ENCODE assay signal across 8 mouse cellular contexts in genomic region chr8:120288122-120288908, GRCm38 (mm10).
A peak's percentile ranks its signal among the peaks of the same experiment; 100 is the strongest.
DNase-seq lines count a peak whose midpoint lies in the region; ATAC-seq and TF ChIP-seq lines count a peak whose summit lies in the region.

No protein-coding gene starts in this region.

- peak overlapping the region; percentile 58 for H3K27ac ChIP-seq in left cerebral cortex, adult 2 months
- 0 out of 2 replicates have a peak overlapping the region, but pooled peaks have one; percentile 1 for H3K27ac ChIP-seq in stomach, embryonic 15.5 days

- ATAC-seq in frontal cortex, adult (ENCODE audit: low TSS enrichment), result peak; percentile 64
- ATAC-seq in stomach, embryonic 15.5 days (ENCODE audit: insufficient read depth, low FRiP score, low read depth), result peak; percentile 30; the same call in 1 of the 2 replicates

- intact Hi-C loops in heart, postnatal 25 days (cut with DNase I), result no loop called here
- intact Hi-C loops in left cerebral cortex, adult 2 months (cut with DNase I), result loop anchor here (1.0 kb wide), 1 partner anchor 31 kb away; no protein-coding TSS in a partner anchor

- H3K4me3 ChIP-seq in erythroblast, embryonic 14.5 days (replicated peaks), result peak overlapping the region; percentile 17
- no peak overlapping the region for H3K4me3 ChIP-seq in left cerebral cortex, adult 2 months
- peak overlapping the region; percentile 76 for H3K4me3 ChIP-seq in megakaryocyte, embryonic 14.5 days (replicated peaks)
- no peak overlapping the region for H3K4me3 ChIP-seq in stomach, embryonic 15.5 days (replicated peaks)

- peaks cover 82% of the 10 kb centered on the region for H3K4me1 ChIP-seq in erythroblast, embryonic 14.5 days (ENCODE audit: control insufficient read depth)
- H3K4me1 ChIP-seq in megakaryocyte, embryonic 14.5 days, result peaks cover 87% of the 10 kb centered on the region
- peaks cover 81% of the 10 kb centered on the region for H3K4me1 ChIP-seq in stomach, embryonic 15.5 days

- no peak overlapping the region for H3K9ac ChIP-seq in stomach, embryonic 15.5 days

- no peak overlapping the region for H3K4me2 ChIP-seq in stomach, embryonic 15.5 days

- peak; percentile 84 for TF ChIP-seq CTCF in left cerebral cortex, adult 2 months (IDR thresholded peaks at IDR 0.05)

- peaks cover 59% of the 10 kb centered on the region for H3K36me3 ChIP-seq in erythroblast, embryonic 14.5 days (ENCODE audit: control insufficient read depth)
- no peaks in the 10 kb centered on the region for H3K36me3 ChIP-seq in megakaryocyte, embryonic 14.5 days (replicated peaks; ENCODE audit: low read length)
- no peaks in the 10 kb centered on the region for H3K36me3 ChIP-seq in stomach, embryonic 15.5 days

- DNase-seq in frontal cortex, postnatal 36 days (ENCODE audit: low spot score in 2 of 2), result no peak
- DNase-seq in brain, adult 2 months (ENCODE audit: low read depth, low spot score), result peak; percentile 89
- DNase-seq in heart, postnatal 25 days (ENCODE audit: low spot score), result peak; percentile 56
- DNase-seq in left cerebral cortex, adult 2 months (ENCODE audit: extremely low spot score in 1 of 2, low spot score in 2 of 2), result peak; percentile 59 to 62

- 0 out of 2 replicates have a peak, but pooled peaks cover 3% of the 10 kb centered on the region for H3K27me3 ChIP-seq in erythroblast, embryonic 14.5 days (ENCODE audit: control insufficient read depth)
- H3K27me3 ChIP-seq in megakaryocyte, embryonic 14.5 days (replicated peaks), result peaks cover 15% of the 10 kb centered on the region
- H3K27me3 ChIP-seq in stomach, embryonic 15.5 days (replicated peaks), result no peaks in the 10 kb centered on the region

- H3K9me3 ChIP-seq in erythroblast, embryonic 14.5 days (ENCODE audit: control insufficient read depth, low read length), result no peaks in the 10 kb centered on the region
- H3K9me3 ChIP-seq in megakaryocyte, embryonic 14.5 days, result no peaks in the 10 kb centered on the region
- H3K9me3 ChIP-seq in stomach, embryonic 15.5 days, result no peaks in the 10 kb centered on the region

- 49% methylated on average over 21 of the region's 21 CpGs for WGBS in stomach, embryonic 15.5 days

Comparison
In these comparisons a context has a peak if more than half of its experiments do, and no peak if none do; other contexts are left out.
1. DNase-seq: peak in brain, adult 2 months (single experiment), heart, postnatal 25 days (single experiment) and left cerebral cortex, adult 2 months (2 of 2); none in frontal cortex, postnatal 36 days (0 of 2).
2. H3K4me3 ChIP-seq: peak in erythroblast, embryonic 14.5 days (single experiment) and megakaryocyte, embryonic 14.5 days (single experiment); none in left cerebral cortex, adult 2 months (single experiment) and stomach, embryonic 15.5 days (single experiment).